Mouse (Mus musculus) limb, embryonic 11.5 days (tissue): ENCODE measurements around the gene Ift57. TPM values are rescaled to one million over a fixed set of nuclear protein-coding genes. Genes with fewer than 3 reads are reported as not detected.

Experiments used
- ATAC-seq: fragments of 200-750 bp; cut with Nextera tagmentation; 2 replicates; pipeline ENCODE4 v1.8.0; 2017; ENCODE audit warnings: low read depth; ENCODE audit not compliant: insufficient number of reproducible peaks, low FRiP score, low TSS enrichment
- DNase-seq: peaks from one replicate; pipeline ENCODE4 v3.0.0-alpha.2; 2015; ENCODE audit warnings: low spot score
- H3K27ac ChIP-seq: fragments of 300-500 bp; sonication (generic); replicated peaks from 2 replicates; pipeline ENCODE4 v1.5.1; 2014; ENCODE audit warnings: low read depth, mild to moderate bottlenecking, low read length
- H3K27me3 ChIP-seq: fragments of 300-500 bp; sonication (generic); 2 replicates; pipeline ENCODE4 v1.6.1; 2014; ENCODE audit warnings: mild to moderate bottlenecking, low read length, mixed read lengths; ENCODE audit not compliant: control insufficient read depth, insufficient read depth
- H3K36me3 ChIP-seq: fragments of 300-500 bp; sonication (generic); 2 replicates; pipeline ENCODE4 v1.6.1; 2014; ENCODE audit warnings: mild to moderate bottlenecking, low read length, moderate library complexity, mixed read lengths; ENCODE audit not compliant: control insufficient read depth, insufficient read depth
- H3K4me1 ChIP-seq: fragments of 300-500 bp; sonication (generic); 2 replicates; pipeline ENCODE4 v1.6.1; 2014; ENCODE audit warnings: low read length, mixed read lengths; ENCODE audit not compliant: control insufficient read depth, insufficient read depth
- H3K4me2 ChIP-seq: fragments of 300-500 bp; sonication (generic); 2 replicates; pipeline ENCODE4 v1.6.1; 2014; ENCODE audit warnings: low read depth, mild to moderate bottlenecking, moderate library complexity; ENCODE audit not compliant: severe bottlenecking
- H3K4me3 ChIP-seq: fragments of 300-500 bp; sonication (generic); 2 replicates; pipeline ENCODE4 v1.5.1; 2014; ENCODE audit warnings: low read depth, low read length
- H3K9ac ChIP-seq: fragments of 300-500 bp; sonication (generic); 2 replicates; pipeline ENCODE4 v1.6.1; 2014; ENCODE audit warnings: mild to moderate bottlenecking, low read length
- H3K9me3 ChIP-seq: fragments of 300-500 bp; sonication (generic); 2 replicates; pipeline ENCODE4 v1.6.1; 2016; ENCODE audit warnings: low read length; ENCODE audit not compliant: control insufficient read depth
- WGBS: fragments of 180-500 bp; shearing (Covaris S2); extraction: QIAGEN DNeasy Blood & Tissue Kit; methylation state at CpG from one replicate; pipeline ENCODE4 v1.1.7; 2014; 5-methylcytosine and 5-hydroxymethylcytosine counted together
- polyA plus RNA-seq: library from polyadenylated mRNA; unstranded; fragments of >200 nt; fragmentation: Nextera tagmentation; extraction: Ambion mirVana; gene quantifications from 2 replicates; pipeline ENCODE4 v1.2.1, GENCODE M21; 2014

Ift57 gene
- polyA plus RNA-seq, 1 experiment from 2014 or later: 22.6 TPM

- no peaks in the 10 kb centered on the region for H3K9me3 ChIP-seq
- H3K36me3 ChIP-seq: no peaks in the 10 kb centered on the region
- 79% methylated on average over 18 of the region's 18 CpGs for whole genome bisulfite sequencing
- no peaks in the 10 kb centered on the region for H3K27me3 ChIP-seq
- no peaks in the 10 kb centered on the region for H3K4me1 ChIP-seq
- DNase-seq (no peak), ATAC-seq (no peak)
- H3K9ac ChIP-seq: no peak overlapping the region
- no peak overlapping the region for H3K4me3 ChIP-seq
- H3K4me2 ChIP-seq: no peak overlapping the region
- no peak overlapping the region for H3K27ac ChIP-seq
These were observed 75.3 kb downstream of the Ift57 start for GRCm38 (mm10) chr16:49774059-49775001.

DNA sequence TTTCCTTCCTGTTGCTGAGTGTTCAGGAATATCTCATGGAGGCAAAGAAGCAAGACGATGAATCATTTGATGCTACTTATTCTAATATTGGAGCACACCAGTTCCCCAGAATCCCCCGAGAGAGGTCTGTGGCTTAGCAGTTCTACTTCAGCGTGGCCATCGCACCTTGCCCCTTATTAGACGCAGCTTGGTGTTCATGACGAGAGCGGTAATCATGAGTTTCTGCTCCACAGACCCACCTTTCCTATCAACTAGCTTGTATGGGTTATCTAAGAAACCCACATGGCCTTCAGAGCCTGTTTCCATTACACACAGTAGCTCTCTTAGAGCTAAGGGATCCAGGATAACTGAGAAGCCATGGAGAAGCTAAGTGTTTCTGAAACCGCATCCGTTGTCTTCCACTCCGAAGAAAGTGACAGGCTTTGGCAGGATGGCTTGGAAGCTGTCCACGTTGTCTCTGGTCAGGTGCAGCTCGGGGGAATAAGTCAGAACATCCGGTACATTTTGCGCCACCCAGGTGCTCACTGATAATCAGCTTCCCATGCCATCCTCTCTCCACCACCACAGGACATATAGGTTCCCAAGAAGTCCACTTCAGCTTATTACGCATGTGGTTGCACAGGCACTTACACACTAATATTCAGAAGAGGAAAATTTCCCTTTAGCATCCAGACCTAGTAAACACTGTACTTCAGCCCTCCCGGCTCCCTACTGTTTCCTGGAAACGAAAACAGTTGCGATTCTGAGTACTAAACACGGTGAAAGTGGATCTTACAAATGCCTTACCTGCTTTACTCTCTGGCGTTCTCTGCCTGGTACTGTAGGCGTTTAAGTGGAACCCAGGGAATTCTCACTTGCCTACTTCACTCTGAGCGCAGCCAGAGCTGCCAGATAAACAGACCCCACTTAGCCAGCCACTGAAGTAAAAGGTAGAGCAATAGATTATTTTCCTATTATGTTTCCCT, 76.3 kb downstream of the Ift57 start:
- no peak for DNase-seq
- Histone ChIP-seq H3K4me3 (no peak overlapping the region), H3K9ac (no peak overlapping the region), H3K4me1 (no peaks in the 10 kb centered on the region), H3K27ac (no peak overlapping the region), H3K36me3 (no peaks in the 10 kb centered on the region), H3K4me2 (no peak overlapping the region), H3K9me3 (no peaks in the 10 kb centered on the region), H3K27me3 (no peaks in the 10 kb centered on the region)
- 87% methylated on average over 22 of the region's 22 CpGs for WGBS
- ATAC-seq: no peak

GRCm38 (mm10) chr16:49776981-49777380, 77.9 kb downstream of the Ift57 start:
- no peaks in the 10 kb centered on the region for H3K36me3 ChIP-seq
- H3K9me3 ChIP-seq: no peaks in the 10 kb centered on the region
- ATAC-seq (no peak), DNase-seq (no peak)
- 81% methylated on average over 7 of the region's 7 CpGs for WGBS
- H3K4me2 ChIP-seq: no peak overlapping the region
- H3K27me3 ChIP-seq: no peaks in the 10 kb centered on the region
- no peak overlapping the region for H3K4me3 ChIP-seq
- no peaks in the 10 kb centered on the region for H3K4me1 ChIP-seq
- H3K27ac ChIP-seq: no peak overlapping the region
- no peak overlapping the region for H3K9ac ChIP-seq

- WGBS: 92% methylated on average over 5 of the region's 5 CpGs
- H3K9ac ChIP-seq: no peak overlapping the region
- ATAC-seq (no peak), DNase-seq (no peak)
- H3K36me3 ChIP-seq: no peaks in the 10 kb centered on the region
- no peaks in the 10 kb centered on the region for H3K4me1 ChIP-seq
- H3K9me3 ChIP-seq: no peaks in the 10 kb centered on the region
- no peak overlapping the region for H3K4me3 ChIP-seq
- no peak overlapping the region for H3K4me2 ChIP-seq
- H3K27me3 ChIP-seq: no peaks in the 10 kb centered on the region
- no peak overlapping the region for H3K27ac ChIP-seq
These were observed 82.6 kb downstream of the Ift57 start for GRCm38 (mm10) chr16:49781556-49782156.

DNA sequence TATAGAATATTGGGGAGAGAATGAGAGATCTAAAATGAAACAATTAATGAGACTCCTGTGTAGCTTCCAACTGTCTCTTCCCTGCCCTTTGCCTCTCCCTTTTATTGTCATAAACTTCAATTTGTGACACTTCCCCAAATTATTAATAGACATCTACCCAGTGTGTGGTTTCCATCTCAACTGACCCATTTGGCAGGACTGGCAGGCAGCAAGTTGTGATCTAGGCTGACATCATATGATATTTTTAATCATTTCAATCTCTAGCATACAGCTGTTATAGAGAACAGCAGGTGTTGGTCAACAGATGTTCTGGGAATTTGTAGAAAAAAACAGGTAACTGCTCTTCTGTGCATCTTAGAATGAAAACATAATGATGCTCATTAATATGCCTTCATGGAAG, 84.3 kb downstream of the Ift57 start:
- no peak for ATAC-seq
- no peak for DNase-seq
- no peak overlapping the region for H3K4me3 ChIP-seq

DNA sequence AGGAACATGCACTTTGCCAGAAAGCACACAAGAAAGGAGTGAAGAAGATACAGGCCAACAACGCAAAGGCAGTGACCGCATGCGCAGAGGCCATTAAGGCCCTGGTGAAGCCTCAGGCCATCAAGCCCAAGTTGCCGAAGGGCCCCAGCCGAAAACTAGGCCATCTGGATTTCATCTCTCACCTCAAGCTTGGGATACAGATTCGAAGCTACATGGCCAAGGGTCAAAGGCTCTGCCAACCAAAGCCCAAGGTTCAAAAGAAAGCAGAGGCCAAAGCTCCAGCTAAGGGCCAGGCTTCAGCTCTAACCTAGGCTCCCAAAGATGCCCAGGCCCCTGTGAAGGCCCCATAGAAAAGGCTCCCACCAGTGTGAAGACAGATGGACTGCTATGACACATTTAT, 87.1 kb downstream of the Ift57 start:
- Histone ChIP-seq H3K27me3 (no peaks in the 10 kb centered on the region), H3K9ac (no peak overlapping the region), H3K4me1 (no peaks in the 10 kb centered on the region), H3K27ac (no peak overlapping the region), H3K36me3 (no peaks in the 10 kb centered on the region), H3K9me3 (no peaks in the 10 kb centered on the region), H3K4me3 (no peak overlapping the region), H3K4me2 (no peak overlapping the region)
- no peak for DNase-seq
- 63% methylated on average over 6 of the region's 6 CpGs for WGBS
- no peak for ATAC-seq

More for the DNA sequence above, 84.3 kb downstream of the Ift57 start:
- Histone ChIP-seq H3K9ac (no peak overlapping the region), H3K9me3 (no peaks in the 10 kb centered on the region), H3K36me3 (no peaks in the 10 kb centered on the region), H3K4me2 (no peak overlapping the region), H3K27ac (no peak overlapping the region), H3K4me1 (no peaks in the 10 kb centered on the region), H3K27me3 (no peaks in the 10 kb centered on the region)

- Histone ChIP-seq H3K4me3 (no peak overlapping the region), H3K4me2 (no peak overlapping the region), H3K9ac (no peak overlapping the region), H3K36me3 (no peaks in the 10 kb centered on the region), H3K27ac (no peak overlapping the region), H3K27me3 (no peaks in the 10 kb centered on the region), H3K9me3 (no peaks in the 10 kb centered on the region), H3K4me1 (no peaks in the 10 kb centered on the region)
- ATAC-seq (no peak), DNase-seq (no peak)
- 93% methylated on average over 5 of the region's 5 CpGs for WGBS
These were observed 88.7 kb downstream of the Ift57 start for GRCm38 (mm10) chr16:49787714-49788113.
